Mouse (Mus musculus) lung, postnatal 0 days (tissue): ENCODE data around the gene Prkar2b.

ENCODE experiments used
- CTCF ChIP-seq: IDR thresholded peaks from 2 replicates; pipeline ENCODE4 v1.5.1; 2016; ENCODE audit warnings: antibody characterized with exemption, mild to moderate bottlenecking
- EP300 ChIP-seq: IDR thresholded peaks from 2 replicates; pipeline ENCODE4 v1.6.1; 2016; ENCODE audit warnings: antibody characterized with exemption, mild to moderate bottlenecking, control low read depth

DNA sequence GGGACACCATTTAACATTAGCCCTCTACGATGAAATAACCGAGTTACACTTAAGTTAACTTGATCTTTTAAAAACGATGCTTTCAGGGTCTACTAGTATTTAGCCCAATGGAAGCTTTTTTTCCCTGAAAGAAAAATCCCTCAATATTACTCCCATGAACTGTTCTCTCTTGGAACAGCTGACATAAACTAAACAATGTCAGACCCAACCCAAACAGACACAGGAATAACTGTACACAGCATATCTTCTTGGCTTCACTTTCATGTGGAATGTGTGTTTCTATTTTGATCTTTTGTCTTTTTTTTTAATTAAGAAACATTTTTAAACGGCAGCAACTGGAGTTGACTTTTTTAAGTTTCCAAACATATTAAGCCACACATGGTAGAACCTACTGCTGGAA lies 8.2 kb downstream of the Prkar2b start:
- TF ChIP-seq EP300 (no peak), CTCF (no peak)
